Mouse (Mus musculus) intestine, embryonic 16.5 days (tissue): ENCODE measurements at regions not wholly inside any gene's neighbourhood (a gene's known extent, or its start where the extent isn't known, plus 50 kb on each side); places are given as distances from the start of the nearest gene placed in this dataset.

Experiments used
- ATAC-seq: fragments of 200-750 bp; cut with Nextera tagmentation; 2 replicates; pipeline ENCODE4 v1.8.0; 2017; ENCODE audit warnings: moderate TSS enrichment, moderate library complexity
- H3K27ac ChIP-seq: fragments of 300-500 bp; sonication (generic); 2 replicates; pipeline ENCODE4 v1.5.1; 2014; ENCODE audit warnings: mild to moderate bottlenecking, low read length
- H3K27me3 ChIP-seq: fragments of 300-500 bp; sonication (generic); replicated peaks from 2 replicates; pipeline ENCODE4 v1.6.1; 2014; ENCODE audit warnings: low read length, control low read depth, mixed read lengths; ENCODE audit not compliant: control insufficient read depth, insufficient read depth
- H3K36me3 ChIP-seq: fragments of 300-500 bp; sonication (generic); 2 replicates; pipeline ENCODE4 v1.6.1; 2014; ENCODE audit warnings: low read length, control low read depth; ENCODE audit not compliant: control insufficient read depth, insufficient read depth
- H3K4me1 ChIP-seq: fragments of 300-500 bp; sonication (generic); 2 replicates; pipeline ENCODE4 v1.6.1; 2014; ENCODE audit warnings: low read length, control low read depth, mixed read lengths; ENCODE audit not compliant: control insufficient read depth, insufficient read depth
- H3K4me2 ChIP-seq: fragments of 300-500 bp; sonication (generic); 2 replicates; pipeline ENCODE4 v1.6.1; 2014; ENCODE audit warnings: low read depth, low read length, control low read depth
- H3K4me3 ChIP-seq: fragments of 300-500 bp; sonication (generic); 2 replicates; pipeline ENCODE4 v1.5.1; 2014; ENCODE audit warnings: mild to moderate bottlenecking, low read length
- H3K9ac ChIP-seq: fragments of 300-500 bp; sonication (generic); 2 replicates; pipeline ENCODE4 v1.6.1; 2014; ENCODE audit warnings: low read depth, low read length
- H3K9me3 ChIP-seq: fragments of 300-500 bp; sonication (generic); 2 replicates; pipeline ENCODE4 v1.6.1; 2016; ENCODE audit warnings: low read length, control low read depth; ENCODE audit not compliant: control insufficient read depth
- WGBS: fragments of 180-500 bp; shearing (Covaris S2); extraction: QIAGEN DNeasy Blood & Tissue Kit; methylation state at CpG from one replicate; pipeline ENCODE4 v1.1.7; 2014; 5-methylcytosine and 5-hydroxymethylcytosine counted together

DNA sequence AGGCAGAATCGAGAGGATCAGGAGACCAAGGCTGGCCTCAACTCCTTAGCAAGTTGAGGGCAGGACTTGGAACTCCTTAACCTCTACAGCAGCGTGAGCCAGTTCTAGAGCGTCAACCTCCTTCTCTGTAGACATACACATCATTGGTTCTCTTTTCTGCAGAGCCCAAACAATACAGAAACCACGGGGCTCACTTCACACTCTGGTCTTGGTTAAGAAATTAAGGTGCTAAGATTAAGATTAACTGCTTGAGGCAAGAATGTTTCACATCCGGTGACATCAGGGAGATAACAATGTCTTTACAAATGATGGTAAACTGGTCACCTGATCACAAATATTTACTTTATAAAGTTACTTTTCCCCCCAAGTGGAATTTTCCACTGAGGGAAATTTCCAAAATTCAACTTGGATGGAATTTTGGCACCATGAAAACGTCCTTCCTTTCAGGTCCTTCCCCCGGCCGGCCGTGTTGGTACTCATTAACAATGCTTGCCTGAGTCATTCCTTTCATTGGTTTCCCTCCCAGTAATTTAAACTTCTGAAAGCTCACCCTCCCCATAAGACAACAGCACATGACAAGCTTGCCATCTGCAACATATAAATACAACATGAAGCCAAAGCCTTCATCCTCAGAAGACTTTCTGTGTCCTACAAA lies 77.3 kb upstream of the Kdm7a start:
- H3K4me2 ChIP-seq = no peak overlapping the region
- H3K27ac ChIP-seq = no peak overlapping the region
- H3K9ac ChIP-seq = no peak overlapping the region
- ATAC-seq = no peak
- H3K36me3 ChIP-seq = no peaks in the 10 kb centered on the region
- WGBS = 72% methylated on average over 9 of the region's 9 CpGs
- peaks cover 4% of the 10 kb centered on the region; the same call in 1 of the 2 replicates for H3K4me1 ChIP-seq
- no peaks in the 10 kb centered on the region for H3K9me3 ChIP-seq
- H3K4me3 ChIP-seq = no peak overlapping the region
- H3K27me3 ChIP-seq = no peaks in the 10 kb centered on the region

DNA sequence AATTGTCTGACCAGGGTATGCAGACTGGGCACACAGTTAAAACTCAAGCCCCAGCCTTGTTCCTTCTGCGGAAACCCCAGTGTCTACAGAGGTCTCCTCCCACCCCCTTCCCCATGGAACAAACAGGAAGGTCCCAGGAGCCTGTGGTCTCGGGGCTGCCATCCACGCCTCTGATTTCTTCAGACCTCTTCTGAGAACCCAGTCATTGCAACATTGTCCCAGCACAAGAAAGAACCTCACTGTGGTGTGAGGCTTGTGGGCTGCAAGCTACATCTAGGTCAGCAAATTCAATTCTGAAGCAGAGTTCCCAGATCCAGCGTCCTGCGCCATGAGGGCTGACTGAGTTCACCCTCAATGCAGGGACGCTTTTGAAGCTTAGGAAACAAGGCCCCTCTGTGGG lies 71.7 kb upstream of the Kdm7a start:
- H3K9ac ChIP-seq = no peak overlapping the region
- no peak overlapping the region for H3K4me2 ChIP-seq
- no peaks in the 10 kb centered on the region for H3K27me3 ChIP-seq
- H3K27ac ChIP-seq = no peak overlapping the region
- H3K4me1 ChIP-seq = no peaks in the 10 kb centered on the region
- no peak overlapping the region for H3K4me3 ChIP-seq
- no peaks in the 10 kb centered on the region for H3K36me3 ChIP-seq
- WGBS = 84% methylated on average over 6 of the region's 6 CpGs
- ATAC-seq = no peak
- H3K9me3 ChIP-seq = no peaks in the 10 kb centered on the region

DNA sequence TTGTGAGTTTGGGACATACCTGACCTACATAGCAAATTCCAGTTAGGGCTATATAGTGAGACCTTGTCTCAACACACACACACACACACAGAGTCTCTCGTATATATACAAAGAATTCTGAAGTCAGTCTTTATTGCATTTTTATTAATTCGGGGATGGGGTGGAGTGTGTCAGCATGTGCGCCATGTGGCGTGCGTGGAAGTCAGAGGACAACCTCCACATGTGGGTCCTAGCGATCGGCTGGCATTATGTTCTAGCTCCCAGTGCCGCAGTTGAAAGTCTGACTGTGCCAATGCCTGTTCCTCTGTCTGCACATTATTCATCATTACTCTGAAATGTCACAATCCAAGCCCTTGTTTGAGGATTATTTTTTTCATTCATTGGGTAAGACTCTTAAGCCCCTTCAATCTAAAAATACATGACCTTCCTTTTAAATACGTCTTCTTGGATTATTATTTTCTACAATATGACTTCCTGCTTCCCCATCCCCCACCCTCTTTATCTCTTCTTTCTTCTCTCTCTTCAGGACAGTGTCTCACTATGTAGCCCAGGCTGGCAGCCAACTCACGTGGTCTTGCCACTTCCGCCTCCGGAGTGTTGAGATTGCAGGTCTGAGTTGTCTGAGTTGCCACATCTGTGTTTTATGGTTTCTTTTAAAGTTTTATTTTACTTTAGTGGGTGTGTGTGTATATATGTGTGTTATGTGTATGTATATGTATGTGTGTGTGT lies 68.3 kb upstream of the Kdm7a start:
- no peaks in the 10 kb centered on the region for H3K36me3 ChIP-seq
- ATAC-seq = no peak
- WGBS = 86% methylated on average over 12 of the region's 12 CpGs
- no peaks in the 10 kb centered on the region for H3K4me1 ChIP-seq
- H3K27ac ChIP-seq = no peak overlapping the region
- no peak overlapping the region for H3K4me3 ChIP-seq
- H3K4me2 ChIP-seq = no peak overlapping the region
- H3K9me3 ChIP-seq = no peaks in the 10 kb centered on the region
- no peak overlapping the region for H3K9ac ChIP-seq
- no peaks in the 10 kb centered on the region for H3K27me3 ChIP-seq

DNA sequence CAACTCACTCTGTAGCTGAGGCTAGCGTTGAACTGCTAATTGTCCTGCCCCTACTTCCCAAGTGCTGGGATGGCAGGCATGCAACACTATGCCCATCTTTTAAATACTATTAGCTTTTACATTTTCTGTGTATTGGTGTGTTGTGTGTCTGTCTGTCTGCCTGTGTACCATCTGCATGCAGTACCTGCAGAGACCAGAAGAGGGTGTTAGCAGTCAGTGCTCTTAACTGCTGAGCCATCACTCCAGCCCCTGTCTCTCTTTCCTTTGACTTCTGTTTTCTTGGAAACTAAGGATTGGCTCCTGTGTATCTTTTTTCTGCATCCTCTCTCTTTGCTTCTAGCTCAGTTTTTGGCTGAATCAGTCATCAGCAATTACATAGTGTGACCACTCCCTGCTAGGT lies 66.8 kb upstream of the Kdm7a start:
- no peak for ATAC-seq
- Histone ChIP-seq H3K27ac (no peak overlapping the region), H3K4me1 (no peaks in the 10 kb centered on the region; the same call in 1 of the 2 replicates), H3K27me3 (no peaks in the 10 kb centered on the region), H3K9ac (no peak overlapping the region), H3K4me2 (no peak overlapping the region), H3K36me3 (no peaks in the 10 kb centered on the region), H3K4me3 (no peak overlapping the region), H3K9me3 (no peaks in the 10 kb centered on the region)
- 91% methylated on average over 1 of the region's 1 CpGs for WGBS

DNA sequence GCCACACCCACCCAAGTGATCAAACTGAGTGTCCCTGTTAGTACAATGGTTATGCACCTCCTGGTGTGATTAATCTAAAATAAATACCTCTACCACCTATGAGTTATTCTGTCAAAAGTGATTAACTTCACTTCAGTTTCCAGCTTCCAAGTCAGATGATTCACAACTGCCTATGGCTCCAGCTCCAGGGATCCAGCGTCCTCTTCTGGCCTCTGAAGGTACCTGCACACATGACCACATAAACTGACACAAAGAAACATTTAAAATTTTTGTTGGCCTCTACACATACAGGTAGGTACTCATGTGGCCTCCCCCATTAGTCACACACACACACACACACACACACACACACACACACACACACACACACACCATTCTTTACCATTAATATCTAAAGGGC lies 63.9 kb upstream of the Kdm7a start:
- Histone ChIP-seq H3K27me3 (no peaks in the 10 kb centered on the region), H3K36me3 (no peaks in the 10 kb centered on the region), H3K27ac (no peak overlapping the region), H3K4me2 (no peak overlapping the region), H3K9ac (no peak overlapping the region), H3K4me3 (no peak overlapping the region), H3K9me3 (no peaks in the 10 kb centered on the region), H3K4me1 (no peaks in the 10 kb centered on the region; the same call in 1 of the 2 replicates)
- no peak for ATAC-seq
- WGBS = 75% methylated on average over 1 of the region's 1 CpGs

DNA sequence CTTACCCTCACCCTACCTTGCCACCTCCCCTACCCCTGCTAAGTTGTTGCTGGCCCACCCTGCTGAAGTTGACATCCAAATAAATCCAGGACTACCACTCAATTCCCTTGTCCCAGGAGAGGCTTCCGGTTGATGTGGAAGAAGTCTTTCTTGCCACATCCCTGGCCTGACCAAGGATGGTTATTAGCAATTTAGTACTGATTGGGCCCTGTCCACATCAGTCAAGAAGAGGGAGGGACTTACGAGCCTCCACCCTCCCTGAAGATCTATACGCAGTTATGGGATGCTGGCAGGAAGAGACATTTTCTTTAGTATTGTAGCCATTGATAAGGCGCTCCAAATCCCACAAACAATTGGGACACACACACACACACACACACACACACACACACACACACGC lies 63.1 kb upstream of the Kdm7a start:
- H3K4me1 ChIP-seq = peaks cover 5% of the 10 kb centered on the region
- H3K9me3 ChIP-seq = no peaks in the 10 kb centered on the region
- no peaks in the 10 kb centered on the region for H3K36me3 ChIP-seq
- WGBS = 58% methylated on average over 5 of the region's 5 CpGs
- ATAC-seq = no peak
- no peak overlapping the region for H3K27ac ChIP-seq
- H3K27me3 ChIP-seq = no peaks in the 10 kb centered on the region
- no peak overlapping the region for H3K4me3 ChIP-seq
- no peak overlapping the region for H3K4me2 ChIP-seq
- H3K9ac ChIP-seq = no peak overlapping the region

DNA sequence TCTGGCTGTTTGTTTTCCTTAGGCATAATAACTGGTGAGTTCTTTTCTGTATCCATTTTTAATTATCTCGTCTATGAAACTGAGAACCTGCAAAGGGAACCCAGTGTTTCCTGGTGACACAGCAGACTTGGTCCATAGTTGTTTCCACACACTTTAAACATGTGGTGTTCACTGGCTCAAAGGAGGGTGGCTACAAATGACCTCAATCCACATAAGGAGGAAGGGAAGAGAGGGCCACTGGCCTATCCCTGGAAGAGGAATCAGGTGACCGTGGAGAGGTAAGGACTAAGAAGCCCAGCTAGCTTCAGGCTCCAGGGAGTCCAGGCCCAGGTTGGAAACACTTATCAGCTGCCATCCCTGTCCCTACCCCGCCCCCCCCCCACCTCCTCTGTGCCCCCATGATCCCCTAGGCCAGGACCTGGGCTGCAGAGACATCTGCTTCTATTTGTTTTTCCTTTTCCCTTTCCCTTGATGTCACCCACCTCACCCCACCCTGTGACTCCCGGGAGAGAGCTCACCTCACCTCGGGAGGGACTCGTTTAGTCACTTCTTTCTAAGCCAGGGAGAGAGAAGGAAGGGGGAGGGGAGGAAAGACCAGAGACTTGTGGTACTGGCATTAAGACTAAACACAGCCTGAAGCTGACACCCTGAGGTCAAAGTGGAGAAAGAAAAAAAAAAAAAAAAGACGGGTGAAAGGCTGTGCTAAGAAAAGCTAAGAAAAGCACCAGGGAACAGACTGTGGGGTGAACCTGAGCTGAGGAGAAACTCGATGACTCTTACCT lies 62.2 kb upstream of the Kdm7a start:
- Histone ChIP-seq H3K9ac (0 out of 2 replicates have a peak overlapping the region, but pooled peaks have one; percentile 10), H3K36me3 (no peaks in the 10 kb centered on the region), H3K27me3 (no peaks in the 10 kb centered on the region), H3K4me1 (peaks cover 10% of the 10 kb centered on the region), H3K9me3 (no peaks in the 10 kb centered on the region), H3K4me2 (no peak overlapping the region), H3K4me3 (no peak overlapping the region), H3K27ac (0 out of 2 replicates have a peak overlapping the region, but pooled peaks have one; percentile 14)
- 20% methylated on average over 8 of the region's 8 CpGs for whole genome bisulfite sequencing
- ATAC-seq = peak; percentile 26; the same call in 1 of the 2 replicates

DNA sequence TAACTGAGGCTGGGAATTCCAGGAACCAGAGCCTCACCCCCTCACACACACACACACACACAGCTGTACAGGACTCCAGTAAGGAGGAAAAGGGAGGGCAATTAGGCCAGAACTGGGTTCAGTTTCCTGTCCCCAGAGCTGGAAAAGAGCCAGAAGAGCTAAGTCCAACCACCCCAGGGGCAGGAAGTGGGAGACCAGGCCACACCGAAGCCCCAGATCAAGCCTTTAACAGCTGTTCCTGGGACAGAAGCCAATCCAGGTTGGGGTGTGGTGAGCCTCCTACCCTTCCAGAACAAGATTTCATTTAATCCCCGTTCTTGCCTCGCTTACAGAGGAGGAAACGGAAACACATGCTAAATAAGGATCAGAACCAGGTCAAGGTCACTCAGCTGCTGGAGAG lies 58.1 kb upstream of the Kdm7a start:
- peak overlapping the region; percentile 56 for H3K27ac ChIP-seq
- ATAC-seq = peak; percentile 86
- H3K27me3 ChIP-seq = no peaks in the 10 kb centered on the region
- peaks cover 10% of the 10 kb centered on the region for H3K4me1 ChIP-seq
- 29% methylated on average over 4 of the region's 4 CpGs for WGBS
- H3K4me2 ChIP-seq = 0 out of 2 replicates have a peak overlapping the region, but pooled peaks have one; percentile 8
- no peak overlapping the region for H3K4me3 ChIP-seq
- H3K9me3 ChIP-seq = no peaks in the 10 kb centered on the region
- H3K36me3 ChIP-seq = no peaks in the 10 kb centered on the region
- H3K9ac ChIP-seq = no peak overlapping the region

DNA sequence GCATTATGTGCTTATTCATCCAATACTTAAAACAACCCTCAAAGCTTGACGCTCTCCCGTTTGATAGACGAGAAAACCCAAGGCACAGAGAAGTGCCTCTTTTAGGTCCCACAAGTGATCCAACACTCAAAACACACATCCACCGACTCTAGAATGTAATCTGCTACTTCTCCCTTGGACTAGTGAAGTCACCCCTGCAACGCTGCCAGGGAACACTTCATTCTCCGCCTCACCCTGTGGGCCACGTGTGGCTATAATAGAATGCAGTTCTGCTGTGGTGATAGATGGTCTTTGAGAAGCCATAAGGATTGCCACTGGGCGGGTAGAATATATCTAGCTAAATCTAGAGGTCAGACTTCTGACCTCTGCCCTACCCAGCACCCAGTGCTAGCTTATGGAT lies 57.0 kb upstream of the Kdm7a start:
- H3K27ac ChIP-seq = no peak overlapping the region
- no peak overlapping the region for H3K4me3 ChIP-seq
- 75% methylated on average over 8 of the region's 8 CpGs for WGBS
- no peak for ATAC-seq
- no peaks in the 10 kb centered on the region for H3K36me3 ChIP-seq
- no peaks in the 10 kb centered on the region for H3K9me3 ChIP-seq
- no peaks in the 10 kb centered on the region for H3K27me3 ChIP-seq
- H3K9ac ChIP-seq = no peak overlapping the region
- peaks cover 10% of the 10 kb centered on the region for H3K4me1 ChIP-seq
- H3K4me2 ChIP-seq = no peak overlapping the region
